Mouse (Mus musculus) testis, postnatal 14 days (tissue): ENCODE data around the gene Arrdc5.
"Not testable (repeated sequence)": the region's sequence is repeated elsewhere in the genome, so short reads cannot be mapped to it uniquely, and the experiment has no call there.

Source experiments
- DNase-seq: peaks from one replicate; pipeline ENCODE4 v3.0.0; 2021; ENCODE audit warnings: low spot score

Gene Arrdc5

GRCm38 (mm10) chr17:56278340-56278739 is 21.7 kb downstream of the Arrdc5 start:
- no peak for DNase-seq

- no peak for DNase-seq
These were observed 22.6 kb downstream of the Arrdc5 start for GRCm38 (mm10) chr17:56277567-56277893.

- DNase-seq: peak; percentile 87
These were observed 23.2 kb downstream of the Arrdc5 start, which contains the start of gene Ticam1 for GRCm38 (mm10) chr17:56276643-56277566. Gene Ticam1 (minus strand): TSS chr17:56276786.

- no peak for DNase-seq
These were observed 24.1 kb downstream of the Arrdc5 start for GRCm38 (mm10) chr17:56275842-56276480.

- no peak for DNase-seq
These were observed 26.1 kb downstream of the Arrdc5 start for GRCm38 (mm10) chr17:56273986-56274385.

GRCm38 (mm10) chr17:56273482-56273881 is 26.6 kb downstream of the Arrdc5 start:
- no peak for DNase-seq

- DNase-seq: no peak
These were observed 27.4 kb downstream of the Arrdc5 start for GRCm38 (mm10) chr17:56272644-56273043.

GRCm38 (mm10) chr17:56271609-56272253 is 28.4 kb downstream of the Arrdc5 start:
- DNase-seq: no peak

GRCm38 (mm10) chr17:56269741-56270140 is 30.3 kb downstream of the Arrdc5 start:
- no peak for DNase-seq

- DNase-seq: peak; percentile 54
These were observed 30.9 kb downstream of the Arrdc5 start for GRCm38 (mm10) chr17:56269153-56269630.

GRCm38 (mm10) chr17:56266271-56266670 is 33.8 kb downstream of the Arrdc5 start:
- DNase-seq: no peak

- no peak for DNase-seq
These were observed 34.2 kb downstream of the Arrdc5 start for GRCm38 (mm10) chr17:56265869-56266268.

GRCm38 (mm10) chr17:56265011-56265410 is 35.1 kb downstream of the Arrdc5 start:
- DNase-seq: no peak

GRCm38 (mm10) chr17:56264020-56264419 is 36.1 kb downstream of the Arrdc5 start:
- peak; percentile 63 for DNase-seq

- no peak for DNase-seq
These were observed 37.4 kb downstream of the Arrdc5 start for GRCm38 (mm10) chr17:56262645-56263094.

- DNase-seq: no peak
These were observed 38.9 kb downstream of the Arrdc5 start for GRCm38 (mm10) chr17:56261166-56261565.

- DNase-seq: no peak
These were observed 40.6 kb downstream of the Arrdc5 start for GRCm38 (mm10) chr17:56259301-56260037.

GRCm38 (mm10) chr17:56258812-56259211 is 41.3 kb downstream of the Arrdc5 start:
- DNase-seq: not testable (repeated sequence)

GRCm38 (mm10) chr17:56258269-56258668 is 41.8 kb downstream of the Arrdc5 start:
- DNase-seq: not testable (repeated sequence)

GRCm38 (mm10) chr17:56257181-56257894 is 42.7 kb downstream of the Arrdc5 start:
- DNase-seq: no peak

GRCm38 (mm10) chr17:56256239-56256881 is 43.7 kb downstream of the Arrdc5 start, which contains the start of gene Fem1a:
Gene Fem1a (plus strand): TSS chr17:56256810.
- DNase-seq: peak; percentile 96
